Mouse (Mus musculus) Muller cell, postnatal 12 days (primary cell): ENCODE data around the gene Golt1a.

ENCODE experiments used
- DNase-seq: peaks from one replicate; pipeline ENCODE4 v3.0.0-alpha.2; 2015; ENCODE audit errors: inconsistent ontology term

Gene Golt1a

DNA sequence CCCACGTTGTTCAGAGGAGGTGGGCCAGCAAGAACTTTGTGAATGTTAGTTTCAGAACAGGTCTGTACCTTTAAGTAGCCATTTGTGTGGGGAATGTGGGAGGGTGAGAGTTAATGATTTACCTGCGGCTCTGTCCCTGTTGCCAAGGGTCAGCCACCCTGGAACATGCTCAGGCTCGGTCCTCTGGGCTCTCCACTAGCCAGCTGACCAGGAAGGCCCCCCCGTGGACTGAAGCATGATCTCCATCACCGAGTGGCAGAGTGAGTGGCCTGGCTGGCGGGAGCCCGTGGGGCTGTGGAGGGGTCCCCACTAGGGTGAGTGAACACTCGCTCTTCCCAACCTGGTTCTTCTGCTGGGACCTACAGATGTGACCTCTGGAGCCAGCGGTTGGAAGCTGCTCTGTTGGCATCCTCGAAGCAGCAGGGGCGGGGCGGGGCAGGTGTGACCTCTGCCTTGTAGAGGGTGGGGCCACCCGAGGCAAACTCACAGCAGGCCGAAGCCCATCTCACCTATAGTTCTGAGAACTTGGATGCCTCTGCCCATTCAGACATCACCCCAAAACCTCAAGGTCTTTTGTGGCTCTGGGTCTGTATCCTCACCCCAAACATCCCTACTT is at the start of gene Golt1a:
Gene Golt1a, plus strand, starts transcription at position 149 of the 616 bp plus-strand sequence.
- DNase-seq: no peak

DNA sequence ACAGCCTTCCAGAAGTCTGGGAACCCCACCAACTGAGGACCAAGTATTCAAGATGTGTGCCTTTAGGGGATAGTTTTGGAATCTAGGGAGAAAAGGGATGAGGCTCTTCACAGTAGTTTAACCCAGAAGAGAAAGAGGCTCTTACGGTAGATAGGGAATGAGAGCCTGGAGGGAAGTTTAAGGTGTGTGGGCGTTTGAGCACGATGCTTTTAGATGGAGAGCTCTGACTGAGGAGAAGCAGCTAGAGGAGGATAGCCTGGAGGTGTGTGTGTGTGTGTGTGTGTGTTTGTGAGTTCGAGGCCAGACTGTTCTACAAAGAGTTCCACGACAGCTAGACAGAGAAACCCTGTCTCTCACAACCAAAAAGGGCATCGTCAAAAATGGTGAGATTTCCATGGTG is 47.0 kb upstream of the Golt1a start:
- DNase-seq: no peak

DNA sequence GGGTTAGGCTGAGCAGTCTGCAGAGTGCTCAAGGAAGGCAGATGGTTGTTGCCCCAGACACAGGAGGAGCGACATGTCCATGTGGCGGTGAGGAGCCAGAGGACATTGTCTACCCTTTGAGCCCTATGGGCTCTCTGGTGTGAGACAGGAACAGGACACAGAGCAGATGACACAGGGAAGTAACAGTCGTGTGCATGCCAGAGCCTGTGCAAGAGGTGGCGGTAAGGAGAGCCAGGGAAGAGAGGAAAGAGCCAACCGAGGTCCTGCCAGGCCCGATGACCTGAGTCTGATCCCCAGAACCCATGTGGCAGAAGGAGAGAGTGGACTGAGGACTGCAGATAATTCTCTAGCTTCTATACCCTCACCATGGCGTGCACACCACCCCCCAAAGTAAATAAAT is 46.5 kb upstream of the Golt1a start:
- DNase-seq: no peak

- no peak for DNase-seq
Measured at GRCm38 (mm10) chr1:133264367-133264766, 45.2 kb upstream of the Golt1a start.

DNA sequence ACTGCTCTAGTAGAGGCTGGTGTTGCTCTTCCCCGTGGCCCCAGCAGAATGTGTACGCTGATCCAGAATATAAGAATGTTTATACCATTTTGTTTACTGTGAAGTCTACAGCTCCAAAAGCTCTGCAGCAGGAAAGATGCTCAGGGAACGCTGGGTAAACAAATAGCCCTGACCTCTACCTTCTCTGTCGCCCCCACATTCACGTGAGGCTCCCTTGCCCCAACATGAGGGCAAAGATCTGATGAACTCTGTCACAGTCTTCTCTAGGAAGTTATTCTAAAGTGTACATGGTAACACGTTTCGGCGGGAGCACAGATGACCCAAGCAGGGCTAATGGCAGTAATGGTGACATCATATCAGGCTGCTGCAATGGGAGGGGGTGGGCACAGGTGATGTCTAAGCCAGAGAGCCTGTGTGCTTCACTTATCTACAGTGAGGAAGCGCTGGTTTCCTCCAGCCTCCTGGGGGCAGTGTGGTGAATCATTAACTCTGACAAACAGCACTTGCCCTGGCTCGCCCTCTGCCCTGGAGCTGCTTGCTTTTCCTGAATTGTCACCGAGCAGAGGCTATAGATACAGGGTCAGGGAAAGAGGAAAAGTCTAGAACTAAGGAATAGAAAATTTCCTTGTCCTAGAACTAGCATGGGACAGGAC is 44.4 kb upstream of the Golt1a start:
- DNase-seq: no peak

DNA sequence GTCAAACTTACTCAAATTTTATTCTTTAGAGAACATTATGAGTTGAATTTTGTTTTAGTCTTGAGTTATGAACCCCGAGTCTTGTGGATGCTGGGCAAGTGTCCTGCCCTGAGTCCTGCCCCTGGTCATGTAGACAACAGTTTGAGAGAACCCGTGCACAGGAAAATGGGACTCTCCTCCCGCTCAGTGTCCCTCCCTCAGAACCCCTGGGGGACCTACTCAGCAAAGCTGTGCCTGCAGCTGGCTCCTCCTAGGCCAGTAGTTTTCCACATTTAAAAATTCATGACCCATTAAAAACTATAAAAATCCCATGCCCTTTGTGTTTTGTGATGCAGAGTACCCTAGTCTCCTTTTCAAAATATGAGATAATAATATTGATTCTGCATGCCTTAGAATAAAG is 42.5 kb upstream of the Golt1a start:
- DNase-seq: no peak

- DNase-seq: peak; percentile 77
Measured at GRCm38 (mm10) chr1:133267813-133268492, 41.6 kb upstream of the Golt1a start.

GRCm38 (mm10) chr1:133268503-133268902 is 41.1 kb upstream of the Golt1a start:
- no peak for DNase-seq

GRCm38 (mm10) chr1:133270336-133270735 is 39.3 kb upstream of the Golt1a start:
- no peak for DNase-seq

DNA sequence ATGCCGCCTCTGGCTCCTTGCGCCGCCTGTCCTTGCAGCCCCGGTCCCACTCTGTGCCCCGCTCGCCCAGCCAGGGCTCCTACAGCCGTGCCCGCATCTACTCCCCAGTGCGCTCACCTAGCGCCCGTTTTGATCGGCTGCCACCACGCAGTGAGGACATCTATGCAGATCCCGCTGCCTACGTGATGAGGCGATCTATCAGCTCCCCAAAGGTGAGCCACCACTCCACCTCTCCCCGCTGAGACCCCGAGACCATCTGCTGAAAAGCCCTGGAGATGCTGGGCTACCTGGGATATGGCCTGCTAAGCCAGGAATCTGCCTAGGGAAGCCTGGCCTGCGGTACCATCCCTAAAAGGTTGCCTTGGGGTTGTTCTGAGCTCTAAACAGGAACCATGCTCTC is 35.4 kb upstream of the Golt1a start:
- DNase-seq: no peak

- peak; percentile 52 for DNase-seq
Measured at GRCm38 (mm10) chr1:133276983-133277382, 32.6 kb upstream of the Golt1a start.

GRCm38 (mm10) chr1:133278539-133278938 is 31.1 kb upstream of the Golt1a start:
- no peak for DNase-seq

- DNase-seq: no peak
Measured at GRCm38 (mm10) chr1:133278946-133279631, 30.5 kb upstream of the Golt1a start.

GRCm38 (mm10) chr1:133279632-133280093 is 29.9 kb upstream of the Golt1a start:
- no peak for DNase-seq

GRCm38 (mm10) chr1:133280537-133280936 is 29.1 kb upstream of the Golt1a start:
- DNase-seq: no peak

DNA sequence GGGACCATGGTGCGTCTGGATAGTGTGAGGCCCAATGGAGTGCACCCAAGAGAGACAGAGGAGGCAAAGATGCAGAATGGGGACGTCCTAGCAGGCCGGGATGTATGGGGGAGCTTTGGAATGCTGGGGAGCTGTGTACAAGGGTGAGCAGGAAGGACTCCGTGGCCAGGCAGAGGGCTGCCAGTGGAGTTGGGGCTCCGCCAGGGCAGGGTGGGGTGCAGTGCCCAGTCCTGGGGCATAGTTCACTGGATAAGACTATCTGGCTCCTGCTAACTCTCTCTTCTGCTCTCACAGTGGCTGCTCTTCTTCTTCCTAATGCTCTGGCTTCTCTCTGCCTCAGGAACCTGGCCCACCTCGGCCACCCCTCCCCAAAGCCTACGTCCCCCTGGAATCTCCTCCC is 23.7 kb upstream of the Golt1a start:
- no peak for DNase-seq

- no peak for DNase-seq
Measured at GRCm38 (mm10) chr1:133287051-133287450, 22.5 kb upstream of the Golt1a start.

DNA sequence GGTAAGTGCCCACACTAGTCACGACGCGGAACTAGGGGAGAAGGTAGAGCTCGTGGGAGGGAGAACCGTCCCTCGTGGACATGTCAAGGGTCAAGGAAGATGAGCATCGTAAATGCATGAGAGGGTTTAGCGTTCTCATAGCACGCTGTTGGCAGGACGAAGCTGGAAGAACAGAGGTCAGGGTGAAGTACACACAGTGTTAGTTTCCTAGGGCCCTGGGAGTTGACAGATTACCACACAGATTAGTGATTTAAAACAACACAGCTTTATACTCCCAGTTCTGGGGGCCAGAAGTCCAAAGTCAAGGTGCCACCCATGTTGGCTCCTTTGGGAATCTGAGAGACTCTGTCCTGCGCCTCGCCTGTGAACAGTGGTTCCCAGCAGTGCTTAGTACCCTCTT is 21.7 kb upstream of the Golt1a start:
- DNase-seq: no peak

- DNase-seq: no peak
Measured at GRCm38 (mm10) chr1:133291888-133292287, 17.7 kb upstream of the Golt1a start.

DNA sequence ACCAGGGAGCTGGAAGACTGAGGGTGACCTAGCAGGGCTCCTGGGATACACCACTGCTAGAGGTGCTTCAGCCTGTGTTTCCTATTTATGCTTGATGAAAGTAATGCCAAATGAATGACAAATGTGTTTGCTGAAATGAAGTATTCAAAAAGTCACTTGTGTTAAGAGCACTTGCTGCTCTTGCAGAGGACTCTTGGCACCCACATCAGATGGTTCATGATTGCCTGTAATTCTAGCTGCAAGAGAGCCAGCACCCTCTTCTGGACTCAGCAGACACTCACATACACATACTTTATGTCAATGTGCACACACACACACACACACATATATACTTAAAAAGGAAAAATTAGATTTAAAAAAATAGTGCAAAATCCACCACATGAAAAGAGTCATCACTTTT is 17.0 kb upstream of the Golt1a start:
- DNase-seq: no peak

DNA sequence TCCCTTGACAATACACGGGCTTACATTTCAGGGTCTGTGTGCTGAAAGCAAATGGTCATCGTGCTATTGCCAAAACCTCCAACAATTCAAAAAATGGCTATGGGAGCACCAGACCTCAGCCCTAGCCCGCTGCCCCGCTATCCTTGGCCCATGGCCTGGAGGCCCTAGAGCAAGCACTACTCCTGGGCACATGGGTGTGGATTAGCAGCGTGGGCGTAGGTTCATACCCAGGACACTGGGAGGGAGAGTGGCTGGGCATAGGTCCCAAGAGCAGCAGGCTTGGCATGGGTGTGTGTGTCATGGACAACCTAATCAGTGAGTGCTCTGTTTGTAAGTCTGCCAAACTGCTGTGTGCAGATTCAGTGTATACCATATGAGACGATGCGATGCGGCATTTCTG is 13.2 kb upstream of the Golt1a start:
- DNase-seq: peak; percentile 96

DNA sequence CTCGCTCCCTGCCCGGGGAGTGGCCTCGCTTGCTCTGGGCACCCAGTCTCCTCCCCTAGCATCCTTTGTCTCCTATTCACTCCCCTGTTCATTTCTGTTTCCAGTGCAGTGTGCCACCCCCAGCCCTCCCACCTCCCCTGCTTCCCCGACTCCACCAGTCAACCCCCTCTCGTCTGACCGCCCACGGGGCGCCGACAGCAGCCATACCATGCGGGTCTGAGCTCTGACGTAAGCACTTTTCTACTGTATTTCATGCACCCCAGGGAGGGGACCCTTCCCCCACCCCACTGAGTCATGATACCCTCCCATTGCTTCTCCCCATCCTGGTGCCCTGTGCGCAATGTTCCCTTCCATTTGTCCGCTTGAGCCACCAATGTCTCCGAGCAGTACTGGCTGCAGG is 10.8 kb upstream of the Golt1a start:
- DNase-seq: no peak
